Mouse (Mus musculus) CD4-positive, CD25-positive, alpha-beta regulatory T cell, adult 2 months (primary cell): ENCODE measurements around the gene St8sia1.

Experiments used
- DNase-seq: peaks from one replicate; pipeline ENCODE4 v3.0.0-alpha.2; 2012; ENCODE audit warnings: low read depth, low spot score

St8sia1 gene

GRCm38 (mm10) chr6:142908911-142909770 lies 55.1 kb downstream of the St8sia1 start:
- peak; percentile 62 for DNase-seq

GRCm38 (mm10) chr6:142908412-142908811 lies 55.8 kb downstream of the St8sia1 start:
- DNase-seq, result no peak

- DNase-seq, result no peak
Measured at GRCm38 (mm10) chr6:142895371-142895770, 68.9 kb downstream of the St8sia1 start.

GRCm38 (mm10) chr6:142893716-142894115 lies 70.5 kb downstream of the St8sia1 start:
- DNase-seq, result no peak

- DNase-seq, result no peak
Measured at GRCm38 (mm10) chr6:142890321-142890720, 73.9 kb downstream of the St8sia1 start.

GRCm38 (mm10) chr6:142888970-142889740 lies 75.1 kb downstream of the St8sia1 start:
- DNase-seq, result no peak

GRCm38 (mm10) chr6:142888346-142888745 lies 75.9 kb downstream of the St8sia1 start:
- no peak for DNase-seq

- DNase-seq, result peak; percentile 52
Measured at GRCm38 (mm10) chr6:142887375-142887774, 76.9 kb downstream of the St8sia1 start.

- DNase-seq, result peak; percentile 48
Measured at GRCm38 (mm10) chr6:142885364-142886154, 78.7 kb downstream of the St8sia1 start.

GRCm38 (mm10) chr6:142884128-142884527 lies 80.1 kb downstream of the St8sia1 start:
- DNase-seq, result peak; percentile 82

- no peak for DNase-seq
Measured at GRCm38 (mm10) chr6:142880849-142881470, 83.3 kb downstream of the St8sia1 start.

GRCm38 (mm10) chr6:142878744-142879701 lies 85.2 kb downstream of the St8sia1 start:
- DNase-seq, result no peak

GRCm38 (mm10) chr6:142877221-142877620 lies 87.0 kb downstream of the St8sia1 start:
- peak; percentile 44 for DNase-seq

GRCm38 (mm10) chr6:142876279-142876899 lies 87.9 kb downstream of the St8sia1 start:
- no peak for DNase-seq

GRCm38 (mm10) chr6:142873795-142874563 lies 90.3 kb downstream of the St8sia1 start:
- no peak for DNase-seq

- no peak for DNase-seq
Measured at GRCm38 (mm10) chr6:142869715-142870422, 94.4 kb downstream of the St8sia1 start.

GRCm38 (mm10) chr6:142867471-142868055 lies 96.7 kb downstream of the St8sia1 start:
- peak; percentile 61 for DNase-seq

- DNase-seq, result no peak
Measured at GRCm38 (mm10) chr6:142867023-142867422, 97.2 kb downstream of the St8sia1 start.
